Mouse (Mus musculus) megakaryocyte-erythroid progenitor cell, adult 5-6 weeks (primary cell): ENCODE measurements around the gene Pitpnm3. TPM values are rescaled to one million over a fixed set of nuclear protein-coding genes. Genes with fewer than 3 reads are reported as not detected.

Source experiments
- ATAC-seq: replicated peaks from 2 replicates; pipeline ENCODE4 v1.8.0; 2016; ENCODE audit warnings: mild to moderate bottlenecking, inconsistent platforms; ENCODE audit not compliant: severe bottlenecking, poor library complexity, low FRiP score, low TSS enrichment
- total RNA-seq, 2 experiments: library from RNA; stranded (forward) in 1 of 2; stranded (reverse) in 1 of 2; fragments of 200-1000, 215-1000 nt in 1 of 2; fragments of >200 nt in 1 of 2; fragmentation: Nextera tagmentation in 1 of 2; gene quantifications; 2 replicates each; pipeline ENCODE4 v1.2.3; 2014 to 2017

Pitpnm3 gene
- total RNA-seq, 2 experiments from 2014 or later, result not detected

- ATAC-seq, result no peak
Measured at GRCm38 (mm10) chr11:72140198-72140597, 4.6 kb upstream of the Pitpnm3 start.

GRCm38 (mm10) chr11:72136231-72136982 lies 829 bp upstream of the Pitpnm3 start:
- no peak for ATAC-seq

- no peak for ATAC-seq
Measured at GRCm38 (mm10) chr11:72134536-72135382, 819 bp downstream of the Pitpnm3 start.

GRCm38 (mm10) chr11:72133075-72133474 lies 2.5 kb downstream of the Pitpnm3 start:
- no peak for ATAC-seq

- no peak for ATAC-seq
Measured at GRCm38 (mm10) chr11:72132266-72132665, 3.3 kb downstream of the Pitpnm3 start.

GRCm38 (mm10) chr11:72131697-72132096 lies 3.9 kb downstream of the Pitpnm3 start:
- ATAC-seq, result no peak

- no peak for ATAC-seq
Measured at GRCm38 (mm10) chr11:72130905-72131304, 4.7 kb downstream of the Pitpnm3 start.

- no peak for ATAC-seq
Measured at GRCm38 (mm10) chr11:72130472-72130871, 5.1 kb downstream of the Pitpnm3 start.

GRCm38 (mm10) chr11:72130021-72130420 lies 5.6 kb downstream of the Pitpnm3 start:
- ATAC-seq, result no peak

- ATAC-seq, result no peak
Measured at GRCm38 (mm10) chr11:72129032-72129894, 6.3 kb downstream of the Pitpnm3 start.

- no peak for ATAC-seq
Measured at GRCm38 (mm10) chr11:72127450-72128189, 8.0 kb downstream of the Pitpnm3 start.

- ATAC-seq, result no peak
Measured at GRCm38 (mm10) chr11:72125781-72126180, 9.8 kb downstream of the Pitpnm3 start.

- ATAC-seq, result no peak
Measured at GRCm38 (mm10) chr11:72123531-72123930, 12.0 kb downstream of the Pitpnm3 start.

- ATAC-seq, result no peak
Measured at GRCm38 (mm10) chr11:72120354-72120753, 15.2 kb downstream of the Pitpnm3 start.

GRCm38 (mm10) chr11:72118630-72119029 lies 16.9 kb downstream of the Pitpnm3 start:
- no peak for ATAC-seq

GRCm38 (mm10) chr11:72113296-72113695 lies 22.3 kb downstream of the Pitpnm3 start:
- ATAC-seq, result no peak

- ATAC-seq, result no peak
Measured at GRCm38 (mm10) chr11:72110726-72111125, 24.9 kb downstream of the Pitpnm3 start.

- ATAC-seq, result no peak
Measured at GRCm38 (mm10) chr11:72104223-72104622, 31.4 kb downstream of the Pitpnm3 start.

- no peak for ATAC-seq
Measured at GRCm38 (mm10) chr11:72103530-72103929, 32.0 kb downstream of the Pitpnm3 start.
